Mouse (Mus musculus): Measurements from ENCODE around the gene Serpinb6b. TPM values are rescaled to one million over a fixed set of nuclear protein-coding genes. Genes with fewer than 3 reads are reported as not detected.

Serpinb6b gene
- polyA plus RNA-seq, 1 experiment from 2014 or later = 0.33 TPM

- WGBS = 78% methylated on average over 1 of the region's 1 CpGs
Observed at GRCm38 (mm10) chr13:33026427-33027057, 61.5 kb downstream of the Serpinb6b start.

DNA sequence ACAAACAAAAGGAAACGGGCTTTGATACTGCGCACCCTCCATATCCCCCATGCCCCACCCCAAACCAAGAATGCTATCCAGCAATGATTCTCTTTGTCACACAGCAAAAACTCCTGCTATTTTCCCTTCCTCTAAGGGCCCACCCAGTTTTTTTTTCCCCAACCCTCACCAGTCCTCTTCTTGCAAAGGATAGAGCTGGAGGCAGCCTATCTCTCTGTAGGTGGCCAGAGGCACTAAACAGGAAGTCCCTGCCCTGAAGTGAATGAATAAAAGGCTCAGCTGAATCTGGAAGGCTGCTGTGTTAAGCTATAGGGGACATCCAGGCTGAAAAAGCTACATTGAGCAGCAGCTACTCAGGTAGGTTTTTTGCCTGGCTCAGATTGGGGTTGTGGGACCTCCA, 62.2 kb downstream of the Serpinb6b start, which contains the start of gene Serpinb9b:
Serpinb9b (plus strand) TSS at position 173 of the 400 bp plus-strand sequence.
- Histone ChIP-seq H3K36me3 (no peaks in the 10 kb centered on the region), H3K4me3 (no peak within 1 kb of the TSS), H3K27ac (no peak within 1 kb of the TSS), H3K9me3 (replicated peaks) (no peaks in the 10 kb centered on the region), H3K4me1 (no peaks in the 10 kb centered on the region), H3K27me3 (ENCODE audit: low read depth, poor library complexity, severe bottlenecking) (no peaks in the 10 kb centered on the region)
- no peak for DNase-seq (ENCODE audit: low spot score)
- WGBS = 86% methylated on average over 2 of the region's 2 CpGs

More at GRCm38 (mm10) chr13:33026427-33027057, 61.5 kb downstream of the Serpinb6b start:
- Histone ChIP-seq H3K4me3 (no peak overlapping the region), H3K27me3 (ENCODE audit: low read depth, poor library complexity, severe bottlenecking) (no peaks in the 10 kb centered on the region), H3K4me1 (no peaks in the 10 kb centered on the region), H3K36me3 (no peaks in the 10 kb centered on the region), H3K27ac (no peak overlapping the region), H3K9me3 (replicated peaks) (no peaks in the 10 kb centered on the region)
- no peak for DNase-seq (ENCODE audit: low spot score)

- no peaks in the 10 kb centered on the region for H3K9me3 ChIP-seq (replicated peaks)
- 41% methylated on average over 2 of the region's 2 CpGs for WGBS
- no peak for DNase-seq (ENCODE audit: low spot score)
- H3K27ac ChIP-seq = no peak overlapping the region
- no peak overlapping the region for H3K4me3 ChIP-seq
- H3K27me3 ChIP-seq (ENCODE audit: low read depth, poor library complexity, severe bottlenecking) = no peaks in the 10 kb centered on the region
- H3K36me3 ChIP-seq = no peaks in the 10 kb centered on the region
- H3K4me1 ChIP-seq = no peaks in the 10 kb centered on the region
Observed at GRCm38 (mm10) chr13:33028146-33028545, 63.1 kb downstream of the Serpinb6b start.

GRCm38 (mm10) chr13:33028550-33028949, 63.5 kb downstream of the Serpinb6b start:
- Histone ChIP-seq H3K36me3 (no peaks in the 10 kb centered on the region), H3K4me1 (no peaks in the 10 kb centered on the region), H3K9me3 (replicated peaks) (no peaks in the 10 kb centered on the region), H3K27me3 (ENCODE audit: low read depth, poor library complexity, severe bottlenecking) (no peaks in the 10 kb centered on the region), H3K4me3 (no peak overlapping the region), H3K27ac (no peak overlapping the region)
- WGBS = 55% methylated on average over 2 of the region's 2 CpGs
- DNase-seq (ENCODE audit: low spot score) = no peak

Other genes starting within 250 kb of the Serpinb6b start
- 0.13 and 0.26 TPM in 2 replicates for gene Mylk4, start 181.3 kb upstream of the Serpinb6b start, polyA plus RNA-seq (2016; fragmentation: Nextera tagmentation; extraction: Ambion mirVana)
- 14.8 and 20.6 TPM in 2 replicates for gene Wrnip1, start 163.2 kb upstream of the Serpinb6b start, polyA plus RNA-seq (2016; fragmentation: Nextera tagmentation; extraction: Ambion mirVana)
- gene D930007J09Rik, start 162.4 kb upstream of the Serpinb6b start, polyA plus RNA-seq (2016; fragmentation: Nextera tagmentation; extraction: Ambion mirVana) = not detected in 2 replicates
- gene Serpinb1a, start 114.0 kb upstream of the Serpinb6b start, polyA plus RNA-seq (2016; fragmentation: Nextera tagmentation; extraction: Ambion mirVana) = 0.46 and 2.1 TPM in 2 replicates
- not detected in 2 replicates for gene Serpinb1c, start 67.0 kb upstream of the Serpinb6b start, polyA plus RNA-seq (2016; fragmentation: Nextera tagmentation; extraction: Ambion mirVana)
- 0.84 and 1.0 TPM in 2 replicates for gene Serpinb9, start 38.0 kb downstream of the Serpinb6b start, polyA plus RNA-seq (2016; fragmentation: Nextera tagmentation; extraction: Ambion mirVana)
- not detected in 2 replicates for gene Serpinb9b, start 62.2 kb downstream of the Serpinb6b start, polyA plus RNA-seq (2016; fragmentation: Nextera tagmentation; extraction: Ambion mirVana)
- not detected in 2 replicates for gene Serpinb1b, start 113.4 kb downstream of the Serpinb6b start, polyA plus RNA-seq (2016; fragmentation: Nextera tagmentation; extraction: Ambion mirVana)
- gene Serpinb9c, start 194.5 kb downstream of the Serpinb6b start, polyA plus RNA-seq (2016; fragmentation: Nextera tagmentation; extraction: Ambion mirVana) = not detected in 2 replicates
- gene Serpinb9d, start 227.8 kb downstream of the Serpinb6b start, polyA plus RNA-seq (2016; fragmentation: Nextera tagmentation; extraction: Ambion mirVana) = not detected in 2 replicates